Mouse (Mus musculus) limb, embryonic 13.5 days (tissue): ENCODE measurements around the gene Fam160b1. TPM values are rescaled to one million over a fixed set of nuclear protein-coding genes. Genes with fewer than 3 reads are reported as not detected.

ENCODE experiments used
- ATAC-seq: fragments of 200-750 bp; cut with Nextera tagmentation; 2 replicates; pipeline ENCODE4 v1.8.0; 2017; ENCODE audit warnings: low read depth, moderate number of reproducible peaks, moderate TSS enrichment; ENCODE audit not compliant: low FRiP score
- H3K27ac ChIP-seq: fragments of 300-500 bp; sonication (generic); 2 replicates; pipeline ENCODE4 v1.5.1; 2015; ENCODE audit warnings: inconsistent platforms, mild to moderate bottlenecking, moderate library complexity
- H3K27me3 ChIP-seq: fragments of 300-500 bp; sonication (generic); 2 replicates; pipeline ENCODE4 v1.6.1; 2015; ENCODE audit warnings: mild to moderate bottlenecking, inconsistent platforms
- H3K36me3 ChIP-seq: fragments of 300-500 bp; sonication (generic); 2 replicates; pipeline ENCODE4 v1.6.1; 2015; ENCODE audit warnings: inconsistent platforms, mild to moderate bottlenecking, moderate library complexity
- H3K4me1 ChIP-seq: fragments of 300-500 bp; sonication (generic); 2 replicates; pipeline ENCODE4 v1.6.1; 2015; ENCODE audit warnings: inconsistent platforms
- H3K4me2 ChIP-seq: fragments of 300-500 bp; sonication (generic); replicated peaks from 2 replicates; pipeline ENCODE4 v1.6.1; 2015; ENCODE audit warnings: inconsistent platforms, mild to moderate bottlenecking, moderate library complexity
- H3K4me3 ChIP-seq: fragments of 300-500 bp; sonication (generic); 2 replicates; pipeline ENCODE4 v1.5.1; 2015; ENCODE audit warnings: moderate library complexity, mild to moderate bottlenecking, inconsistent platforms
- H3K9ac ChIP-seq: fragments of 300-500 bp; sonication (generic); 2 replicates; pipeline ENCODE4 v1.6.1; 2015; ENCODE audit warnings: mild to moderate bottlenecking, inconsistent platforms
- H3K9me3 ChIP-seq: fragments of 300-500 bp; sonication (generic); 2 replicates; pipeline ENCODE4 v1.6.1; 2016; ENCODE audit warnings: inconsistent platforms
- WGBS: fragments of 180-500 bp; shearing (Covaris S2); methylation state at CpG from one replicate; pipeline ENCODE4 v1.1.7; 2015; 5-methylcytosine and 5-hydroxymethylcytosine counted together
- polyA plus RNA-seq: library from polyadenylated mRNA; unstranded; fragments of >200 nt; fragmentation: Nextera tagmentation; extraction: Ambion mirVana; gene quantifications from 2 replicates; pipeline ENCODE4 v1.2.1, GENCODE M21; 2015

Fam160b1 gene
- polyA plus RNA-seq, 1 experiment from 2014 or later: 15.8 TPM

- H3K27ac ChIP-seq: peak overlapping the region; percentile 28; the same call in 1 of the 2 replicates
Measured at GRCm38 (mm10) chr19:57352337-57352935, 8.0 kb upstream of the Fam160b1 start.

GRCm38 (mm10) chr19:57353228-57353627 lies 7.3 kb upstream of the Fam160b1 start:
- H3K9me3 ChIP-seq: no peaks in the 10 kb centered on the region
- 91% methylated on average over 10 of the region's 10 CpGs for WGBS
- no peak for ATAC-seq
- H3K27me3 ChIP-seq: no peaks in the 10 kb centered on the region
- H3K27ac ChIP-seq: 0 out of 2 replicates have a peak overlapping the region, but pooled peaks have one; percentile 28
- H3K4me1 ChIP-seq: peaks cover 40% of the 10 kb centered on the region
- no peak overlapping the region for H3K4me3 ChIP-seq
- H3K4me2 ChIP-seq: no peak overlapping the region
- H3K9ac ChIP-seq: no peak overlapping the region
- H3K36me3 ChIP-seq: no peaks in the 10 kb centered on the region

More at GRCm38 (mm10) chr19:57352337-57352935, 8.0 kb upstream of the Fam160b1 start:
- H3K9ac ChIP-seq: no peak overlapping the region
- H3K4me3 ChIP-seq: no peak overlapping the region
- no peak overlapping the region for H3K4me2 ChIP-seq
- no peaks in the 10 kb centered on the region for H3K36me3 ChIP-seq
- H3K9me3 ChIP-seq: peaks cover 2% of the 10 kb centered on the region
- peaks cover 40% of the 10 kb centered on the region for H3K4me1 ChIP-seq
- no peaks in the 10 kb centered on the region for H3K27me3 ChIP-seq
- ATAC-seq: peak; percentile 46; the same call in 1 of the 2 replicates
- 62% methylated on average over 12 of the region's 12 CpGs for WGBS

- H3K36me3 ChIP-seq: no peaks in the 10 kb centered on the region
- 95% methylated on average over 11 of the region's 11 CpGs for WGBS
Measured at GRCm38 (mm10) chr19:57354050-57354449, 6.4 kb upstream of the Fam160b1 start.

GRCm38 (mm10) chr19:57354715-57355114 lies 5.8 kb upstream of the Fam160b1 start:
- whole genome bisulfite sequencing: 60% methylated on average over 6 of the region's 6 CpGs
- Histone ChIP-seq H3K36me3 (no peaks in the 10 kb centered on the region), H3K4me3 (no peak overlapping the region), H3K27ac (peak overlapping the region; percentile 58), H3K9me3 (no peaks in the 10 kb centered on the region), H3K27me3 (no peaks in the 10 kb centered on the region), H3K4me2 (no peak overlapping the region), H3K9ac (no peak overlapping the region), H3K4me1 (peaks cover 55% of the 10 kb centered on the region)
- no peak for ATAC-seq

More at GRCm38 (mm10) chr19:57354050-57354449, 6.4 kb upstream of the Fam160b1 start:
- no peak for ATAC-seq
- H3K9me3 ChIP-seq: no peaks in the 10 kb centered on the region
- no peaks in the 10 kb centered on the region for H3K27me3 ChIP-seq
- H3K4me1 ChIP-seq: peaks cover 49% of the 10 kb centered on the region
- H3K9ac ChIP-seq: no peak overlapping the region
- H3K4me3 ChIP-seq: no peak overlapping the region
- no peak overlapping the region for H3K27ac ChIP-seq
- H3K4me2 ChIP-seq: no peak overlapping the region

GRCm38 (mm10) chr19:57355451-57356251 lies 4.8 kb upstream of the Fam160b1 start:
- Histone ChIP-seq H3K27me3 (no peaks in the 10 kb centered on the region), H3K9ac (no peak overlapping the region), H3K36me3 (no peaks in the 10 kb centered on the region), H3K4me3 (no peak overlapping the region), H3K9me3 (no peaks in the 10 kb centered on the region), H3K4me2 (peak overlapping the region; percentile 31), H3K4me1 (peaks cover 61% of the 10 kb centered on the region), H3K27ac (peak overlapping the region; percentile 67; the same call in 1 of the 2 replicates)
- 52% methylated on average over 16 of the region's 16 CpGs for WGBS
- ATAC-seq: no peak

GRCm38 (mm10) chr19:57356273-57356672 lies 4.2 kb upstream of the Fam160b1 start:
- ATAC-seq: no peak
- no peaks in the 10 kb centered on the region for H3K27me3 ChIP-seq
- no peaks in the 10 kb centered on the region for H3K36me3 ChIP-seq
- no peaks in the 10 kb centered on the region for H3K9me3 ChIP-seq
- peaks cover 61% of the 10 kb centered on the region for H3K4me1 ChIP-seq
- peak overlapping the region; percentile 31; the same call in 1 of the 2 replicates for H3K4me2 ChIP-seq
- H3K9ac ChIP-seq: no peak overlapping the region
- WGBS: 44% methylated on average over 7 of the region's 7 CpGs
- H3K4me3 ChIP-seq: no peak overlapping the region
- H3K27ac ChIP-seq: peak overlapping the region; percentile 67; the same call in 1 of the 2 replicates

- Histone ChIP-seq H3K36me3 (no peaks in the 10 kb centered on the region), H3K9ac (no peak overlapping the region), H3K4me2 (no peak overlapping the region), H3K27ac (no peak overlapping the region), H3K9me3 (no peaks in the 10 kb centered on the region), H3K27me3 (no peaks in the 10 kb centered on the region), H3K4me1 (peaks cover 57% of the 10 kb centered on the region), H3K4me3 (no peak overlapping the region)
- 87% methylated on average over 6 of the region's 6 CpGs for WGBS
- ATAC-seq: no peak
Measured at GRCm38 (mm10) chr19:57357244-57357643, 3.2 kb upstream of the Fam160b1 start.

- 90% methylated on average over 5 of the region's 5 CpGs for WGBS
- H3K4me3 ChIP-seq: no peak overlapping the region
- H3K4me1 ChIP-seq: peaks cover 57% of the 10 kb centered on the region
Measured at GRCm38 (mm10) chr19:57357811-57358210, 2.7 kb upstream of the Fam160b1 start.

GRCm38 (mm10) chr19:57358322-57358721 lies 2.2 kb upstream of the Fam160b1 start:
- H3K4me2 ChIP-seq: peak overlapping the region; percentile 70; the same call in 1 of the 2 replicates
- 85% methylated on average over 12 of the region's 12 CpGs for WGBS
- H3K36me3 ChIP-seq: no peaks in the 10 kb centered on the region
- ATAC-seq: no peak
- H3K4me3 ChIP-seq: no peak overlapping the region
- no peak overlapping the region for H3K9ac ChIP-seq
- no peaks in the 10 kb centered on the region for H3K9me3 ChIP-seq
- peaks cover 57% of the 10 kb centered on the region for H3K4me1 ChIP-seq
- no peak overlapping the region for H3K27ac ChIP-seq
- no peaks in the 10 kb centered on the region for H3K27me3 ChIP-seq

More at GRCm38 (mm10) chr19:57357811-57358210, 2.7 kb upstream of the Fam160b1 start:
- Histone ChIP-seq H3K27ac (no peak overlapping the region), H3K36me3 (no peaks in the 10 kb centered on the region), H3K9me3 (no peaks in the 10 kb centered on the region), H3K9ac (no peak overlapping the region), H3K27me3 (no peaks in the 10 kb centered on the region), H3K4me2 (no peak overlapping the region)
- ATAC-seq: no peak

GRCm38 (mm10) chr19:57358836-57359598 lies 1.5 kb upstream of the Fam160b1 start:
- ATAC-seq: no peak
- Histone ChIP-seq H3K4me2 (peak overlapping the region; percentile 70), H3K9me3 (no peaks in the 10 kb centered on the region), H3K9ac (no peak overlapping the region), H3K27ac (no peak overlapping the region), H3K36me3 (no peaks in the 10 kb centered on the region), H3K27me3 (no peaks in the 10 kb centered on the region), H3K4me1 (peaks cover 64% of the 10 kb centered on the region), H3K4me3 (no peak overlapping the region)
- WGBS: 91% methylated on average over 20 of the region's 20 CpGs

GRCm38 (mm10) chr19:57359701-57360326 lies 666 bp upstream of the Fam160b1 start:
- Histone ChIP-seq H3K27me3 (no peaks in the 10 kb centered on the region), H3K9me3 (no peaks in the 10 kb centered on the region), H3K4me2 (peak overlapping the region; percentile 70), H3K9ac (peak overlapping the region; percentile 55), H3K36me3 (no peaks in the 10 kb centered on the region), H3K4me1 (peaks cover 70% of the 10 kb centered on the region), H3K4me3 (peak overlapping the region; percentile 98), H3K27ac (peak overlapping the region; percentile 58; the same call in 1 of the 2 replicates)
- 54% methylated on average over 10 of the region's 10 CpGs for WGBS
- no peak for ATAC-seq
